Mouse (Mus musculus): Measurements from ENCODE around the gene Dynlt1f.
"Not testable (repeated sequence)": the region's sequence is repeated elsewhere in the genome, so short reads cannot be mapped to it uniquely, and the experiment has no call there.

GRCm38 (mm10) chr17:6700077-6700476, 44.4 kb upstream of the Dynlt1f start:
- not testable (repeated sequence) for TF ChIP-seq CTCF (IDR thresholded peaks at IDR 0.05; ENCODE audit: low read depth, low read length); POLR2A (IDR thresholded peaks at IDR 0.05; ENCODE audit: borderline replicate concordance, low read depth, low read length)

All from bone marrow macrophage, adult 2 months (primary cell).